Mouse (Mus musculus) embryonic facial prominence, embryonic 13.5 days (tissue): Measurements from ENCODE around the gene H2al2a. TPM values are rescaled to one million over a fixed set of nuclear protein-coding genes. Genes with fewer than 3 reads are reported as not detected.
"Not testable (repeated sequence)": the region's sequence is repeated elsewhere in the genome, so short reads cannot be mapped to it uniquely, and the experiment has no call there.

Experiments used
- ATAC-seq: fragments of 200-750 bp; cut with Nextera tagmentation; 2 replicates; pipeline ENCODE4 v1.8.0; 2017; ENCODE audit warnings: low read depth; ENCODE audit not compliant: insufficient number of reproducible peaks, insufficient read depth, low FRiP score, low TSS enrichment
- H3K27ac ChIP-seq: fragments of 300-500 bp; sonication (generic); 2 replicates; pipeline ENCODE4 v1.5.1; 2015; ENCODE audit warnings: moderate library complexity, mild to moderate bottlenecking, inconsistent platforms
- H3K27me3 ChIP-seq: fragments of 300-500 bp; sonication (generic); 2 replicates; pipeline ENCODE4 v1.6.1; 2015; ENCODE audit warnings: mild to moderate bottlenecking, inconsistent platforms
- H3K36me3 ChIP-seq: fragments of 300-500 bp; sonication (generic); 2 replicates; pipeline ENCODE4 v1.6.1; 2015; ENCODE audit warnings: mild to moderate bottlenecking, inconsistent platforms
- H3K4me1 ChIP-seq: fragments of 300-500 bp; sonication (generic); 2 replicates; pipeline ENCODE4 v1.6.1; 2015; ENCODE audit warnings: inconsistent platforms
- H3K4me2 ChIP-seq: fragments of 300-500 bp; sonication (generic); 2 replicates; pipeline ENCODE4 v1.6.1; 2015; ENCODE audit warnings: moderate library complexity, mild to moderate bottlenecking, inconsistent platforms
- H3K4me3 ChIP-seq: fragments of 300-500 bp; sonication (generic); 2 replicates; pipeline ENCODE4 v1.5.1; 2015; ENCODE audit warnings: mild to moderate bottlenecking, inconsistent platforms
- H3K9ac ChIP-seq: fragments of 300-500 bp; sonication (generic); 2 replicates; pipeline ENCODE4 v1.6.1; 2015; ENCODE audit warnings: mild to moderate bottlenecking, inconsistent platforms
- H3K9me3 ChIP-seq: fragments of 300-500 bp; sonication (generic); 2 replicates; pipeline ENCODE4 v1.6.1; 2016; ENCODE audit warnings: inconsistent platforms
- WGBS: fragments of 180-500 bp; shearing (Covaris S2); methylation state at CpG from one replicate; pipeline ENCODE4 v1.1.7; 2015; ENCODE audit warnings: mixed read lengths; 5-methylcytosine and 5-hydroxymethylcytosine counted together
- polyA plus RNA-seq: library from polyadenylated mRNA; unstranded; fragments of >200 nt; fragmentation: Nextera tagmentation; extraction: Ambion mirVana; gene quantifications from 2 replicates; pipeline ENCODE4 v1.2.1, GENCODE M21; 2015

Gene H2al2a
- polyA plus RNA-seq, 1 experiment from 2014 or later = not detected

- no peak for ATAC-seq
- 90% methylated on average over 2 of the region's 2 CpGs for WGBS
- H3K9ac ChIP-seq = no peak overlapping the region
These were observed 23.9 kb downstream of the H2al2a start for GRCm38 (mm10) chr2:17972843-17973242.

GRCm38 (mm10) chr2:17971407-17971806 lies 25.4 kb downstream of the H2al2a start:
- Histone ChIP-seq H3K9ac (no peak overlapping the region), H3K4me1 (peaks cover 8% of the 10 kb centered on the region; the same call in 1 of the 2 replicates), H3K36me3 (no peaks in the 10 kb centered on the region), H3K4me2 (no peak overlapping the region), H3K27me3 (no peaks in the 10 kb centered on the region), H3K4me3 (no peak overlapping the region), H3K27ac (no peak overlapping the region), H3K9me3 (0 out of 2 replicates have a peak, but pooled peaks cover 3% of the 10 kb centered on the region)
- no peak for ATAC-seq
- WGBS = 67% methylated on average over 6 of the region's 6 CpGs

More at GRCm38 (mm10) chr2:17972843-17973242, 23.9 kb downstream of the H2al2a start:
- Histone ChIP-seq H3K27me3 (no peaks in the 10 kb centered on the region), H3K4me2 (no peak overlapping the region), H3K4me1 (peaks cover 8% of the 10 kb centered on the region; the same call in 1 of the 2 replicates), H3K4me3 (no peak overlapping the region), H3K9me3 (no peaks in the 10 kb centered on the region), H3K36me3 (no peaks in the 10 kb centered on the region), H3K27ac (no peak overlapping the region)

GRCm38 (mm10) chr2:17970662-17971061 lies 26.1 kb downstream of the H2al2a start:
- Histone ChIP-seq H3K27me3 (no peaks in the 10 kb centered on the region), H3K9ac (no peak overlapping the region), H3K9me3 (0 out of 2 replicates have a peak, but pooled peaks cover 3% of the 10 kb centered on the region), H3K27ac (no peak overlapping the region), H3K4me3 (no peak overlapping the region), H3K36me3 (no peaks in the 10 kb centered on the region), H3K4me1 (peaks cover 7% of the 10 kb centered on the region; the same call in 1 of the 2 replicates), H3K4me2 (no peak overlapping the region)
- no peak for ATAC-seq
- 50% methylated on average over 1 of the region's 1 CpGs for WGBS

GRCm38 (mm10) chr2:17970187-17970586 lies 26.6 kb downstream of the H2al2a start:
- Histone ChIP-seq H3K9ac (no peak overlapping the region), H3K4me2 (no peak overlapping the region), H3K27me3 (no peaks in the 10 kb centered on the region), H3K4me1 (0 out of 2 replicates have a peak, but pooled peaks cover 4% of the 10 kb centered on the region), H3K27ac (no peak overlapping the region), H3K36me3 (no peaks in the 10 kb centered on the region), H3K9me3 (0 out of 2 replicates have a peak, but pooled peaks cover 3% of the 10 kb centered on the region), H3K4me3 (no peak overlapping the region)
- ATAC-seq = no peak

- Histone ChIP-seq H3K4me3 (no peak overlapping the region), H3K27ac (no peak overlapping the region), H3K4me2 (no peak overlapping the region), H3K36me3 (no peaks in the 10 kb centered on the region), H3K27me3 (no peaks in the 10 kb centered on the region), H3K9ac (no peak overlapping the region), H3K4me1 (0 out of 2 replicates have a peak, but pooled peaks cover 4% of the 10 kb centered on the region), H3K9me3 (0 out of 2 replicates have a peak, but pooled peaks cover 3% of the 10 kb centered on the region)
- WGBS = 77% methylated on average over 2 of the region's 2 CpGs
- ATAC-seq = no peak
These were observed 28.2 kb downstream of the H2al2a start for GRCm38 (mm10) chr2:17968571-17968970.

GRCm38 (mm10) chr2:17968037-17968436 lies 28.7 kb downstream of the H2al2a start:
- not testable (repeated sequence) for H3K9me3 ChIP-seq, H3K4me3 ChIP-seq, H3K36me3 ChIP-seq, H3K27me3 ChIP-seq, H3K9ac ChIP-seq, H3K27ac ChIP-seq, H3K4me1 ChIP-seq, ATAC-seq, H3K4me2 ChIP-seq
- WGBS = 52% methylated on average over 3 of the region's 3 CpGs

GRCm38 (mm10) chr2:17959501-17959900 lies 37.3 kb downstream of the H2al2a start:
- no peak for ATAC-seq
- H3K27ac ChIP-seq = no peak overlapping the region
- WGBS = 40% methylated on average over 1 of the region's 1 CpGs
- H3K9me3 ChIP-seq = peaks cover 3% of the 10 kb centered on the region; the same call in 1 of the 2 replicates
- H3K36me3 ChIP-seq = no peaks in the 10 kb centered on the region
- H3K27me3 ChIP-seq = no peaks in the 10 kb centered on the region
- no peak overlapping the region for H3K4me2 ChIP-seq
- H3K4me1 ChIP-seq = no peaks in the 10 kb centered on the region
- no peak overlapping the region for H3K9ac ChIP-seq
- no peak overlapping the region for H3K4me3 ChIP-seq

- Histone ChIP-seq H3K4me3 (no peak overlapping the region), H3K9me3 (no peaks in the 10 kb centered on the region), H3K27me3 (no peaks in the 10 kb centered on the region), H3K4me1 (peaks cover 6% of the 10 kb centered on the region; the same call in 1 of the 2 replicates), H3K9ac (no peak overlapping the region), H3K4me2 (no peak overlapping the region), H3K27ac (no peak overlapping the region), H3K36me3 (no peaks in the 10 kb centered on the region)
- no peak for ATAC-seq
- WGBS = 68% methylated on average over 3 of the region's 3 CpGs
These were observed 49.9 kb downstream of the H2al2a start for GRCm38 (mm10) chr2:17946875-17947274.

Other genes starting within 250 kb of the H2al2a start
- gene A930004D18Rik, start 40.8 kb upstream of the H2al2a start, polyA plus RNA-seq = 13.7 and 15.0 TPM in 2 replicates
- 8.3 and 9.8 TPM in 2 replicates for gene Skida1, start 52.1 kb upstream of the H2al2a start, polyA plus RNA-seq
- 67.2 and 73.6 TPM in 2 replicates for gene Mllt10, start 58.3 kb upstream of the H2al2a start, polyA plus RNA-seq